12 mouse cellular contexts compared by ENCODE assay signal in the genomic region with DNA sequence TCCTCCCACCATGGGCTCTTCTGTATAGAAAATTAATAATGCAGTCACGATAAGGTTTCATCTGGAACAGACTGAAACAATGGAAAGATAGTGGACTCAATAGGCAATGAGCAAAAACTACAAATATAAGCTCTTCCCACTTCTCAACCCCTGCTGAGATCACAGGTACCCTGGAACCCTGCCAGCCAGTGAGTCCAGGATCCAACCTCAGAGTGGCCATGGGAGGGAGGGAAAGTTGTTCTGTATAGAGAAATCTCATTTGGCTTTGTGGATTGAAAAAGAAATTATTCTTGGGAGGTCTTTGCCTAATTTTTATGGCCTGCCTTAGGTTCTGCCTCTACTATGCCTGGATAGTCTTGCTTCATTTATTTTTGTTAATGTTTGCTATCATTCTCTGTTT.
"Had no signal": no experiment of that assay in that cellular context is flagged by ENCODE, and none has a peak within 500 bp of the region (broad histone marks: within the 10 kb centered on the region; RNA-seq: fewer than 3 reads in every experiment).

TSS of gene Olfr726 (minus strand) at position 101 of the 400 bp plus-strand sequence.

- DNase-seq: retina, postnatal 1 day; right cerebral cortex, adult 18-20 months; right cerebral cortex, postnatal 14 days; right cerebral cortex, postnatal 25 days; right cerebral cortex, postnatal 4 days; spleen, adult 18-20 months; thymus, adult 18-20 months; thymus, adult 2 months; thymus, postnatal 14 days; thymus, postnatal 25 days; thymus, postnatal 36 days; thymus, postnatal 4 days had no signal
